Comparison of ENCODE assay signal across 10 mouse cellular contexts in genomic region chr7:140057413-140058407, GRCm38 (mm10). TPM values are rescaled to one million over a fixed set of nuclear protein-coding genes. Genes with fewer than 3 reads are reported as not detected.
DNase-seq lines count a peak whose midpoint lies in the region; ATAC-seq and TF ChIP-seq lines count a peak whose summit lies in the region.
"Had no signal": no experiment of that assay in that cellular context is flagged by ENCODE, and none has a peak within 500 bp of the region (broad histone marks: within the 10 kb centered on the region; RNA-seq: fewer than 3 reads in every experiment).

No protein-coding gene starts in this region.

- peak; percentile 29 for DNase-seq in gastrocnemius, postnatal 10 days
- no peak for DNase-seq in gastrocnemius, adult 8-10 months (ENCODE audit: low spot score in 2 of 2)
- peak; percentile 49 to 51 for DNase-seq in adrenal gland, postnatal 36 days
- peak; percentile 82 for DNase-seq in limb, embryonic 10.5 days (ENCODE audit: low spot score)
- peak; percentile 78 for DNase-seq in midbrain, postnatal 0 days (ENCODE audit: low spot score)
- DNase-seq in right cerebral cortex, postnatal 10 days (ENCODE audit: low spot score in 2 of 2): no peak
- no peak for DNase-seq in cerebellum, adult 18-20 months

- no peaks in the 10 kb centered on the region for H3K36me3 ChIP-seq in heart, embryonic 12.5 days
- no peaks in the 10 kb centered on the region for H3K36me3 ChIP-seq in limb, embryonic 10.5 days
- H3K36me3 ChIP-seq in midbrain, postnatal 0 days (ENCODE audit: insufficient read depth, low read length): no peaks in the 10 kb centered on the region

- no peak overlapping the region for H3K27ac ChIP-seq in heart, embryonic 12.5 days (ENCODE audit: poor library complexity, severe bottlenecking)
- H3K27ac ChIP-seq in limb, embryonic 10.5 days: peak overlapping the region; percentile 88
- H3K27ac ChIP-seq in midbrain, postnatal 0 days (ENCODE audit: low read depth, low read length): peak overlapping the region; percentile 57

- H3K4me1 ChIP-seq in heart, embryonic 12.5 days (replicated peaks): peaks cover 18% of the 10 kb centered on the region
- H3K4me1 ChIP-seq in limb, embryonic 10.5 days: peaks cover 33% of the 10 kb centered on the region
- peaks cover 6% of the 10 kb centered on the region for H3K4me1 ChIP-seq in midbrain, postnatal 0 days (ENCODE audit: insufficient read depth, low read length)

- peak overlapping the region; percentile 77 for H3K4me2 ChIP-seq in heart, embryonic 12.5 days
- H3K4me2 ChIP-seq in midbrain, postnatal 0 days (ENCODE audit: low read depth, low read length, poor library complexity, severe bottlenecking): peak overlapping the region; percentile 85

- H3K27me3 ChIP-seq in heart, embryonic 12.5 days (replicated peaks): peaks cover 98% of the 10 kb centered on the region
- peaks cover 99% of the 10 kb centered on the region for H3K27me3 ChIP-seq in limb, embryonic 10.5 days (ENCODE audit: low read depth, poor library complexity, severe bottlenecking)
- peaks cover 25% of the 10 kb centered on the region for H3K27me3 ChIP-seq in midbrain, postnatal 0 days (ENCODE audit: insufficient read depth, low read length)

- H3K4me3 ChIP-seq in heart, embryonic 12.5 days: peak overlapping the region; percentile 51
- H3K4me3 ChIP-seq in limb, embryonic 10.5 days: peak overlapping the region; percentile 64
- peak overlapping the region; percentile 49 for H3K4me3 ChIP-seq in midbrain, postnatal 0 days (ENCODE audit: low read depth, low read length)

- 2% methylated on average over 53 of the region's 53 CpGs for WGBS in heart, embryonic 12.5 days
- WGBS in limb, embryonic 10.5 days: 2% methylated on average over 53 of the region's 53 CpGs
- 3% methylated on average over 52 of the region's 53 CpGs for WGBS in midbrain, postnatal 0 days

- H3K9me3 ChIP-seq in heart, embryonic 12.5 days (replicated peaks): no peaks in the 10 kb centered on the region
- no peaks in the 10 kb centered on the region for H3K9me3 ChIP-seq in limb, embryonic 10.5 days (replicated peaks)
- H3K9me3 ChIP-seq in midbrain, postnatal 0 days (ENCODE audit: low read length): no peaks in the 10 kb centered on the region

- ATAC-seq in heart, embryonic 12.5 days (ENCODE audit: insufficient number of reproducible peaks, low FRiP score): peak; percentile 34; the same call in 1 of the 2 replicates
- ATAC-seq in midbrain, postnatal 0 days (ENCODE audit: low FRiP score): peak; percentile 66

- TF ChIP-seq CTCF in midbrain, postnatal 0 days (IDR thresholded peaks at IDR 0.05): peak; percentile 50

- peak overlapping the region; percentile 59 for H3K9ac ChIP-seq in heart, embryonic 12.5 days
- peak overlapping the region; percentile 76 for H3K9ac ChIP-seq in midbrain, postnatal 0 days (replicated peaks; ENCODE audit: low read length, poor library complexity, severe bottlenecking)

RNA-seq across cellular contexts. Expression of gene Msx3, which starts 8.8 kb away (rescaled TPM):
- not detected for total RNA-seq in gastrocnemius, postnatal 10 days (2021)
- not detected for total RNA-seq in gastrocnemius, adult 8-10 months (2022)
- total RNA-seq in adrenal gland, postnatal 36 days (2021): not detected
- not detected in 2 replicates for polyA plus RNA-seq in heart, embryonic 12.5 days (2016; fragmentation: Nextera tagmentation; extraction: Ambion mirVana)
- not detected in 2 replicates for polyA plus RNA-seq in limb, embryonic 10.5 days (2016; fragmentation: Nextera tagmentation; extraction: Ambion mirVana)
- 0.16 and 0.47 TPM in 2 replicates for total RNA-seq in midbrain, postnatal 0 days (2014; rRNA removed)
- 0.10 TPM in 1 of 2 replicates, not detected in the other for polyA plus RNA-seq in midbrain, postnatal 0 days (2015; fragmentation: Nextera tagmentation; extraction: Ambion mirVana)
- total RNA-seq: CH12.LX; hematopoietic stem cell, adult 5-6 weeks had no signal

RNA-seq across cellular contexts. Expression of gene Tubgcp2, which starts 21.2 kb away (rescaled TPM):
- 10 to 100 TPM; 21.9 to 29.6 TPM for total RNA-seq in gastrocnemius, postnatal 10 days (2021)
- 10 to 100 TPM; 19.9 to 22.3 (median 20.9) TPM for total RNA-seq in gastrocnemius, adult 8-10 months (2022)
- 10 to 100 TPM; 24.4 to 26.0 TPM for total RNA-seq in adrenal gland, postnatal 36 days (2021)
- polyA plus RNA-seq in heart, embryonic 12.5 days (2016; fragmentation: Nextera tagmentation; extraction: Ambion mirVana): 41.4 and 41.7 TPM in 2 replicates
- polyA plus RNA-seq in limb, embryonic 10.5 days (2016; fragmentation: Nextera tagmentation; extraction: Ambion mirVana): 81.6 and 87.8 TPM in 2 replicates
- 66.9 and 70.1 TPM in 2 replicates for total RNA-seq in midbrain, postnatal 0 days (2014; rRNA removed)
- polyA plus RNA-seq in midbrain, postnatal 0 days (2015; fragmentation: Nextera tagmentation; extraction: Ambion mirVana): 61.6 and 65.2 TPM in 2 replicates

RNA-seq across cellular contexts. Expression of gene Zfp511, which starts 21.5 kb away (rescaled TPM):
- 1 to 10 TPM; 8.8 to 10.0 TPM for total RNA-seq in gastrocnemius, postnatal 10 days (2021)
- 10 to 100 TPM in 1 of 4 experiments, 1 to 10 TPM in 3; 6.1 to 11.2 (median 8.4) TPM for total RNA-seq in gastrocnemius, adult 8-10 months (2022)
- total RNA-seq in adrenal gland, postnatal 36 days (2021): 10 to 100 TPM; 19.2 to 22.8 TPM
- polyA plus RNA-seq in heart, embryonic 12.5 days (2016; fragmentation: Nextera tagmentation; extraction: Ambion mirVana): 30.9 and 37.1 TPM in 2 replicates
- polyA plus RNA-seq in limb, embryonic 10.5 days (2016; fragmentation: Nextera tagmentation; extraction: Ambion mirVana): 38.8 and 40.7 TPM in 2 replicates
- 33.6 and 42.5 TPM in 2 replicates for total RNA-seq in midbrain, postnatal 0 days (2014; rRNA removed)
- 63.5 and 68.5 TPM in 2 replicates for polyA plus RNA-seq in midbrain, postnatal 0 days (2015; fragmentation: Nextera tagmentation; extraction: Ambion mirVana)

RNA-seq across cellular contexts. Expression of gene Caly, which starts 24.6 kb away (rescaled TPM):
- under 1 TPM in 1 of 2 experiments, not detected in 1; 0.36 TPM for total RNA-seq in gastrocnemius, postnatal 10 days (2021)
- under 1 TPM; 0.29 to 0.78 (median 0.47) TPM for total RNA-seq in gastrocnemius, adult 8-10 months (2022)
- 1 to 10 TPM; 4.6 to 6.1 TPM for total RNA-seq in adrenal gland, postnatal 36 days (2021)
- 0.36 and 0.59 TPM in 2 replicates for polyA plus RNA-seq in heart, embryonic 12.5 days (2016; fragmentation: Nextera tagmentation; extraction: Ambion mirVana)
- polyA plus RNA-seq in limb, embryonic 10.5 days (2016; fragmentation: Nextera tagmentation; extraction: Ambion mirVana): 1.1 and 1.2 TPM in 2 replicates
- 404 and 435 TPM in 2 replicates for total RNA-seq in midbrain, postnatal 0 days (2014; rRNA removed)
- polyA plus RNA-seq in midbrain, postnatal 0 days (2015; fragmentation: Nextera tagmentation; extraction: Ambion mirVana): 595 and 645 TPM in 2 replicates
- total RNA-seq: CH12.LX; hematopoietic stem cell, adult 5-6 weeks had no signal

RNA-seq across cellular contexts. Expression of gene Prap1, which starts 35.5 kb away (rescaled TPM):
- not detected for total RNA-seq in gastrocnemius, postnatal 10 days (2021)
- total RNA-seq in gastrocnemius, adult 8-10 months (2022): not detected
- total RNA-seq in adrenal gland, postnatal 36 days (2021): not detected
- 0.44 TPM in 1 of 2 replicates, not detected in the other for polyA plus RNA-seq in heart, embryonic 12.5 days (2016; fragmentation: Nextera tagmentation; extraction: Ambion mirVana)
- polyA plus RNA-seq in limb, embryonic 10.5 days (2016; fragmentation: Nextera tagmentation; extraction: Ambion mirVana): not detected in 2 replicates
- not detected in 2 replicates for total RNA-seq in midbrain, postnatal 0 days (2014; rRNA removed)
- not detected in 2 replicates for polyA plus RNA-seq in midbrain, postnatal 0 days (2015; fragmentation: Nextera tagmentation; extraction: Ambion mirVana)
- total RNA-seq: CH12.LX; hematopoietic stem cell, adult 5-6 weeks had no signal

Comparison
In these comparisons a context has a peak if more than half of its experiments do, and no peak if none do; other contexts are left out.
1. DNase-seq: peak in gastrocnemius, postnatal 10 days (single experiment), adrenal gland, postnatal 36 days (2 of 2), limb, embryonic 10.5 days (single experiment) and midbrain, postnatal 0 days (single experiment); none in gastrocnemius, adult 8-10 months (0 of 2), right cerebral cortex, postnatal 10 days (0 of 2) and cerebellum, adult 18-20 months (0 of 2).
2. Peak in every context shown above with its lines, with median percentiles within 50 percentile points of each other: H3K4me3 ChIP-seq.